Mouse (Mus musculus): ENCODE results near the gene Ncl.
"Not testable (repeated sequence)": the region's sequence is repeated elsewhere in the genome, so short reads cannot be mapped to it uniquely, and the experiment has no call there.

The Ncl gene

GRCm38 (mm10) chr1:86359798-86360179 is 589 bp upstream of the Ncl start:
- DNase-seq (ENCODE audit: low spot score in 2 of 2) = no peak

DNA sequence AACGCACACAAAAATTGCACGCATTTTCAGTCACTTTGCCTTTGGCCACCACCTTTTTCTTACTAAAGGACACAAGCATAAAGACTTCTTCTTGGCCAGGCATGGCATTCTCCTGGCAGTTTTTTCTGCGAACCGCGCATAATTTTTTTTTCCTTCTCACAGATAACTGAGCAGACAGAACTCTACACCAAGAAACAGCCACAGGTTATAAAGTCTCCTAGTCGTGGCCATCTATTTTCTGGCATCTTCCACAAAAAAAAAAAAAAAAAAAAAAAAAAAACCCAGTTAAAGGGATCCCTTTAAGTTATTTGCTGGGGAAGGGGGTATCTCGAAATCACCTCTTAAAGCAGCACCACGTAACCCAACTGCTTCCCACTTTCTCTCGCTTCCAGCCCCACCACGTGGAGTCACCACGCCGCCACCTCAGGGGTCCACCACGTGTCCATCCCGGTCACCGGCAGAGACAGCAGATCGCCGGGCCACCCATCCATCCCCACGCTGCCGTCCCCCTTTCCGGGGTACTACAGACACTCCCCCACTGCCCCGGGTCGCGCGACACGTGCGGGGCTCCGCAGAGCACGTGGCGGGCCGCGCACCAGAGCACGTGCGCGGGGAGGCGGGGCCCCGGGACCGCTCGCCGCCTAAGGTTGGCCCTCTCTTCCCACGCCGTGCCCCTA is 833 bp downstream of the Ncl start:
- peak in 1 of 2 experiments; percentile 24 for DNase-seq (ENCODE audit: low spot score in 2 of 2)

DNA sequence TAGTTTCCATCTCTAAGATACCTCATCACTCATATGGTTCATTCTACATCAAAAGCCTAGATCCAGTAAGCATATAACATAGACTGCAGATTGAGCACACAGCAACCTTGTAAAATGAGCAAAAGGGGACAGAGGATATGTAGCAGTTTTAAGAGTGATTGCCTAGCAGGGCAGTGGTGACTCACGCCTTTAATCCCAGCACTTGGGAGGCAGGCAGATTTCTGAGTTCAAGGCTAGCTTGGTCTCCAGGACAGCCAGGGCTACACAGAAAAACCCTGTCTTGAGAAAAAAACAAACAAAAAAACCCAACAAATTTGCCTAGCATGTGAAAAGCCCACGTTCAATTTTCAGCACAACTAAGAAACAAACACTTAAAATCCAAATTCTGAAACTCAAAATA is 5.0 kb downstream of the Ncl start:
- DNase-seq (ENCODE audit: low spot score in 2 of 2) = no peak

DNA sequence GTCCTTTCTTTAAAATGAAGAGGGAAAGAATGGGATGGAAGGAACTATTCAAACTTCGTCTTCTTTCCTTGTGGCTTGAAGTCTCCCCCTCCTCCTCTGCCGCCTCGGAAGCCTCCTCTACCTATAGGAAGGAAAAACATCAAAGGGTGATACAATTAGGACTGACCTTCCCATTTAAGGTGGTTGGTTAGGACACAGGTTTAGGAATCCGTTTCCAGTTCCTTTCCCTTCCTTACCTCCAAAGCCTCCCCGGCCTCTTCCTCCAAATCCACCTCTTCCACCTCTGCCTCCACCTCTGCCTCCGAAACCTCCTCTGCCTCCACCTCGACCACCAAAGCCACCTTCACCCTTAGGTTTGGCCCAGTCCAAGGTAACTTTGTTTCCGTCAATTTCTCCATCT is 8.6 kb downstream of the Ncl start:
- DNase-seq (ENCODE audit: low spot score in 2 of 2) = no peak

GRCm38 (mm10) chr1:86349696-86350095 is 9.5 kb downstream of the Ncl start:
- DNase-seq (ENCODE audit: low spot score in 2 of 2) = no peak

DNA sequence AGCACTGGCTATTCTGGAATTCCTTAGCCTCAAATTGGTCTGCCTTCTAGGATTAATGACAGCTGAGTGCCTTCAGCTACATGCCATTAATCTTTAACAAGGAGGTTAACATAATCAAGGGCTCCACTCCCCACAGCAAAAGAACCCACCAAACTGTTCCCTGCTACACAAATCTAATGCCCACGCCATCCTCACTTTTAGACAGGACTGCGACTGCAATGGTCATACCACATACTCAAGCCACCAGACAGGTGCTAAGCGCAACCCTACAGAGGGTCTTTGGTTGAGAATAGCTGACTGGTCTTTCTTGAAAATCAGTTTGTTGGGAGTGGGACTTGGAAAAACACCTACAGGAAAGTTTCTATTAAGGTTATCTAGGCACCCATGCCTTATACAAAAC is 10.0 kb downstream of the Ncl start:
- DNase-seq (ENCODE audit: low spot score in 2 of 2) = no peak

DNA sequence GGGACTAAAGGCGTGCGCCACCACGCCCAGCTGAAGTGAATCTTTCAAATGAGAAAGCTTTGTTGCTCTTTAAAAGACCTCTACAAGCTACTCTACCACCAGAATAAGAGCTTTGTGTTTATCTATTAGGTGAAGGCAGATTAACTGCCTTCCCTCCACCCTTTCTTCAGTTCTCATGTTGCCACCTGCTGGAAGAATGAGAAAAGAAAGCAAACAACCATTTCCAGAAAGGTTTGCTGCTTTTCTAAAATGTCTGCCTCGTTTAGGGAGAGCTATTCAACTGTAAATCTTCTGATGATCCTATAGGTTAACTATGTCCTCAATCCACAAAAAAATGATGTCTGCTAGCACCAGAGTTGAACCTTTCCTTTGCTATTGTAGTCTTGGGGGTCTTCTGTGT is 10.4 kb downstream of the Ncl start:
- DNase-seq (ENCODE audit: low spot score in 2 of 2) = no peak

DNA sequence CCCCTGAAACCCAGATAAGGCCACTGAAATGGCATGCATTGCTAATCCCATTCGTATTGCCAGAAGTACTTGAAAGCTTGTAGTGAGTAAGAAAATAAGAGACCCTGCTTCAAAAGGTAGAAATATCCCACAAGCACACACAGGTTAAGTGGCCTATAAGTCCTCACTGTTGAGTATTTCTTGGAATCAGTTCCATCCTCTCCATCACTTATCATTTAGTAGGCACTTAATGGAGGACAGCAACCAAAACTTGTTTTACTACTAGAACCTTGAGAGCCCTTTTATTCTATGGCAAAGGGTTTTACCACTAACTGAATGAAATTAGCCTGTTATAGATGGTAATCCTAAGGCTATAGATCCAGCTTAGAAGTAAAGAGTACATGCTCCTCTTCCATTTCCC is 11.1 kb downstream of the Ncl start:
- no peak for DNase-seq (ENCODE audit: low spot score in 2 of 2)

- DNase-seq (ENCODE audit: low spot score in 2 of 2) = no peak
Observed at GRCm38 (mm10) chr1:86347716-86348045, 11.5 kb downstream of the Ncl start.

DNA sequence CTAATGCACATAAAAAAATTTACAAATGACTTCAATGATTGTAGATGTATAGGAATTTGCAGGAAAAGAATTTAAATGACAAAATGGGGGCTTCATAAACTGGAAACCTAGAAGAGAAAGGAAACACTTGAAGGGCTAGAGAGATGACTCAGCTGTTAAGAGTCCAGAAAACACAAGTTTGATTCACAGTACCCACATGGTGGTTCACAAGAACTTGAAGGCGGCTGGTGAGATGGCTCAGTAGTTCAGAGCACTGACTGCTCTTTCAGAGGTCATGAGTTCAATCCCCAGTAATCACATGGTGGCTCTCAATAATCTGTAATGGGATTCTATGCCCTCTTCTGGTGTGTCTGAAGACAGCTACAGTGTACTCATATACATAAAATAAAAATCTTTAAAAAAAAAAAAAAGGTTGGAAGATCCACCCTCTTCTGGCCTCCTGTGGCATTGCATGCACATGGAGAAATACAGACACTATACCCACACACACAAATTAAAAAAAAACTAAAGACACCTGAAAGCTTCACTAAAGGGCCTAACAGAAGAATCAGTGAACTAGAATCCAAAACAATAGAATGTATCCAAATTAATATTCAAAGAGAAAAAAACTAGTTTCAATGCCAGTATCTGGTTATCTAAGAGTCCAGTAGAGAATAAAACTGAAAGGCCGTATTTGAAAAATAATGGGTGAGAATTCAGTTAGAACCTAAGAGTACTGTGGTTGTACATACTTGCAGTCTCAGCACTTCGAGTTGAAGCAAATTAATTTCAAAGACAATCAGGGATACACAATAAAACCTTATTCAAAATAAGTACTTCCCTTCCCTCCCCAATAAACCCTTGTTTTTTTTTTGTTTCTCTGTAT is 12.1 kb downstream of the Ncl start:
- no peak for DNase-seq (ENCODE audit: low spot score in 2 of 2)

DNA sequence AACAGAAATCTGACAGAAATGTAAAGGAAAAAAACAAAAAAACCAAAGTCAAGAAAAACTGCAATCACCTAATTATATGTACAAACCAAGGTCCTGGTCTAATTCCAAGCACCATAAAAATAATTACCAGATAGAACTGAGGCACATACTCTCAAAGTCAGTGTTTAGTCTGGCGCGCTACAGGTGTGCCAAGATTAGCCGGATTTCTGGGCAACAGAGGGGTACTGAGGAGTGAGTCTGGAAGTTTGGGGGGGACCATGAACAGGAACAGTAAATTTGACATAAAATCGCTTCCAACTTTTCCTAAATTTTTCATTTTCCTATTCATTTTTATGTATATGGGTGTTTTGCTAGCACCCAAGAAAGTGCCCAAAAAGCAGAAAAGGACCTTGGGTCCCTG is 13.2 kb downstream of the Ncl start:
- no peak for DNase-seq (ENCODE audit: low spot score in 2 of 2)

- DNase-seq (ENCODE audit: low spot score in 2 of 2) = no peak
Observed at GRCm38 (mm10) chr1:86345069-86345468, 14.1 kb downstream of the Ncl start.

DNA sequence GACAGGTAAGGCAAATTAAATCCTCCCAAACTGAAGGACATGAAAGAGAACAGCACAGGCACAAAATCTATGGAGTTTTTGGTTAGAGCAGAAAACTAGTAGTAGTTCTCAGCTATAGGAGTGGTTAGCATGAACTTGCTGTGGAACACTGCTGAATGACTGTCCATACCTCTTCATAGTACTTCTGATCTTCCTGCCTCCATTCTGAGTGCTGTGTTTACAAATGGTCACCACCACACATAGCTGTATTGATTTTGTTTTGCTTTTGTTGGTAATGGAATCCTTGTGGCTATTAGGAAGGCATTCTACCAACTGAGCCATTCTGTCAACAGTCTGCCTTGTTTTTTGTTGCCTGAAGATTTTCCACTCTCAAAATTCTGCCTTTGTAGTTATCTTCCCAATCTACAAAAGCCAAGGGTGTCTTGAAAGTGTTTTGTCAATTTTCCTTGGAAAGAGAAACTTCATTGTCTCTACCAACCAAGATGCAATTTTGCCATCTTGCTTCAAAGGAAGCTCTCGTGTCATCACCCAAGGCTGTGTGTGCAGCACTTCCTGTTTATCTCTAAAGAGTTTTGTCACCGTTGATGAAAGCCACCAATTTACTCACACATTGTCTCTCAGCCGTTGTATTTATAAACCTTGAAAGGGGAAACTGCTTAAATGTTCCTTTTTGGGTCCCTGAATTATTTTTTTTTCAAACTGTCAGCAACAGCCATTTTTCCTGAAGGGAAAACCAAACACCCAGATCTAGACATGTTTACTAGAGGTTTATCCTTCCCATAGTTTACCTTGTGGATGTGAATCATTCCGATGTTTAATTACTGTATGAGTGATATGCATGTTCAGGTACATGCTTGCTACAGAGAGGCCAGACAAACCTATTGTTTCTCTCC is 15.0 kb downstream of the Ncl start:
- no peak for DNase-seq (ENCODE audit: low spot score in 2 of 2)

- DNase-seq (ENCODE audit: low spot score in 2 of 2) = no peak
Observed at GRCm38 (mm10) chr1:86343087-86343645, 16.0 kb downstream of the Ncl start.

- DNase-seq (ENCODE audit: low spot score in 2 of 2) = no peak
Observed at GRCm38 (mm10) chr1:86342371-86342770, 16.8 kb downstream of the Ncl start.

DNA sequence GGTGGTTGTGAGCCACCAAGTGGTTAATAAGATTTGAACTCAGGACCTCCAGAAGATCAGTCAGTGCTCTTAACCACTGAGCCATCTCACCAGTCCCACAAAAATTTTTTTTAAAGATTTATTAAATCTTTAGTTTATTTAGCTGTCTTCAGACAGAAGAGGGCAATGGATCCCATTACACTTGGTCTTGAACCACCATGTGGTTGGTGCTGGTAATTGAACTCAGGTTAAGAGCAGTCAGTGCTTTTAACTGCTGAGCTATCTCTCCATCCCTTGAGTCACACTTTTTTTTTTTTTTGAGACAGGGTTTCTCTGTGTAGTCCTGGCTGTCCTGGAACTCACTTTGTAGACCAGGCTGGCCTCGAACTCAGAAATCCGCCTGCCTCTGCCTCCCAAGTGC is 18.1 kb downstream of the Ncl start:
- DNase-seq (ENCODE audit: low spot score in 2 of 2) = not testable (repeated sequence)

- peak; percentile 65 to 84 for DNase-seq (ENCODE audit: low spot score in 2 of 2)
Observed at GRCm38 (mm10) chr1:86339156-86339812, 19.9 kb downstream of the Ncl start.

DNA sequence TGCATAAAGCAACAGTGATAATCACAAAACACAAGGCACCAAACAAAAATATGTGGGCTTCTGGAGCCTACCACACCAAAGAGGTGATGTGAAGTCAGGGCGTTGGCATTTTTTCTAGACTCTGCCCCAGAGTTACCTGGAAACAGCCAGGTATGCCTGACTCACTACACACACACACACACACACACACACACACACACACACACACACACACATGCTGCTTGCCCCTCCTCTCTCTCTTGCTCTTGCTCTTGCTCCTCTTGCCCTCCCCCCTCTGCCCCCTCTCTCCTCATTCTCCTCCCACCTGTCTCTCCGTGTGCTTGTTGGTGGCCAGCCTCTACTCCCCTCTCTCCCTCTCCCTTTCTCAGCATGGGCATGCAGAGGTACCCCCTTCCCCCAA is 22.9 kb downstream of the Ncl start:
- DNase-seq (ENCODE audit: low spot score in 2 of 2) = no peak

GRCm38 (mm10) chr1:86320822-86321413 is 38.3 kb downstream of the Ncl start:
- no peak for DNase-seq (ENCODE audit: low spot score in 2 of 2)

DNA sequence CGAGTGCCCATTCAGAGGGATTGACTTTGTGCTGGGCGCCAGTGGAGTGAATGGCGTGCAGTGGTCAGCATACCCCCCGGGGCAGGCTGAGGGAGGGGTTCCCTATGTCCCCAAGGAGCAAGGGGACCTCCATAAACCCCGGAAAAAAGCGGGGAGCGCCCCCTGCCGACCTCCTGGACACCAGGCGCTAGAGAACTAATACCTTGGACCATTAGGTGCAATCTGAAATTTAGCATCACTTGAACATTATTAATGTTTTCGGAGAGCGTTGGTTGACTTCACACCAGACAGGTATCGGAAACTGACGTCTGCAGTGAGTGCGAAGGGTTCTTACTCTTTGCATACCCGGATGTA is 45.5 kb downstream of the Ncl start:
- no peak for DNase-seq (ENCODE audit: low spot score in 2 of 2)

- DNase-seq (ENCODE audit: low spot score in 2 of 2) = no peak
Observed at GRCm38 (mm10) chr1:86313096-86313771, 46.0 kb downstream of the Ncl start.
